Mouse (Mus musculus): ENCODE results near the gene Fam102a. TPM values are rescaled to one million over a fixed set of nuclear protein-coding genes. Genes with fewer than 3 reads are reported as not detected.

Fam102a gene
- total and polyA plus RNA-seq, 2 experiments from 2014 or later: 8.2 to 25.4 TPM

- Histone ChIP-seq H3K27me3 (ENCODE audit: insufficient read depth, low read length) (no peaks in the 10 kb centered on the region), H3K36me3 (ENCODE audit: insufficient read depth, low read length) (no peaks in the 10 kb centered on the region), H3K4me1 (ENCODE audit: insufficient read depth, low read length) (peaks cover 21% of the 10 kb centered on the region), H3K4me3 (ENCODE audit: low read length) (no peak overlapping the region), H3K9ac (replicated peaks; ENCODE audit: low read length) (no peak overlapping the region), H3K4me2 (ENCODE audit: low read depth, low read length) (no peak overlapping the region), H3K9me3 (ENCODE audit: low read length) (no peaks in the 10 kb centered on the region), H3K27ac (no peak overlapping the region)
- DNase-seq (ENCODE audit: low spot score) (no peak), ATAC-seq (no peak)
- no peak for TF ChIP-seq CTCF (IDR thresholded peaks at IDR 0.05; ENCODE audit: low read depth)
- 91% methylated on average over 7 of the region's 7 CpGs for WGBS
Observed at GRCm38 (mm10) chr2:32585149-32585714, 50.1 kb downstream of the Fam102a start.

DNA sequence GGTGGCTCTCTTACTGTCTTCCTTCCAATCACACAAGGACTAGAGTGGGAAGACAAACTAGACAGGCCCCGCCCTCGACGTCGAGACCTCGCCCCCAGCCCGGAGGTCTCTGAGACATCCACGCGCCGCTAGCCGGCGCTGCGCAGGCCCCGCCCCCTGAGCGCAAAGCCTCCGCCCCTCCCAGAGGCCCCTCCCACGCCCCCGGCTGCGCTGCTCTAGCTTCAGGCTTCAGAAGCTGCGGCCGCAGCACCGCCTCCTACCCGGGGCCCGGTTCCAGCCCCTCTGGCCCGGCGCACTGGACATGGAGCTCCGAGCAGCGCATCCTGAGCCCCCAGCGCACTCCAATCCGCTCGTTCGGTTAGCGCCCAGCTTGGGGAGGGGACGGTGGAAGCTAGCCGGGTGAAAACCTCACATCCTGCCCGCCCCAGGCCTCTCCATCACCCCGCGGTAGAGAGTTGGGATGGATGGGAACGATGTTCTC is 51.8 kb downstream of the Fam102a start, which contains the start of gene St6galnac4:
St6galnac4 (plus strand) TSS at position 225 of the 481 bp plus-strand sequence.
- H3K9ac ChIP-seq (replicated peaks; ENCODE audit: low read length): peak within 1 kb of the TSS; percentile 60
- H3K36me3 ChIP-seq (ENCODE audit: insufficient read depth, low read length): no peaks in the 10 kb centered on the region
- peaks cover 21% of the 10 kb centered on the region for H3K4me1 ChIP-seq (ENCODE audit: insufficient read depth, low read length)
- whole genome bisulfite sequencing: under 1% methylated on average over 38 of the region's 38 CpGs
- DNase-seq (ENCODE audit: low spot score) (peak; percentile 97), ATAC-seq (peak; percentile 88)
- no peaks in the 10 kb centered on the region for H3K27me3 ChIP-seq (ENCODE audit: insufficient read depth, low read length)
- H3K4me3 ChIP-seq (ENCODE audit: low read length): peak within 1 kb of the TSS; percentile 52
- peak; percentile 39 for TF ChIP-seq CTCF (IDR thresholded peaks at IDR 0.05; ENCODE audit: low read depth)
- H3K27ac ChIP-seq: peak within 1 kb of the TSS; percentile 51; the same call in 1 of the 2 replicates
- peak within 1 kb of the TSS; percentile 61 for H3K4me2 ChIP-seq (ENCODE audit: low read depth, low read length)
- H3K9me3 ChIP-seq (ENCODE audit: low read length): no peaks in the 10 kb centered on the region

- Histone ChIP-seq H3K27ac (peak overlapping the region; percentile 51; the same call in 1 of the 2 replicates), H3K4me2 (ENCODE audit: low read depth, low read length) (peak overlapping the region; percentile 61), H3K4me1 (ENCODE audit: insufficient read depth, low read length) (peaks cover 20% of the 10 kb centered on the region), H3K27me3 (ENCODE audit: insufficient read depth, low read length) (no peaks in the 10 kb centered on the region), H3K36me3 (ENCODE audit: insufficient read depth, low read length) (no peaks in the 10 kb centered on the region), H3K9me3 (ENCODE audit: low read length) (no peaks in the 10 kb centered on the region), H3K4me3 (ENCODE audit: low read length) (peak overlapping the region; percentile 52), H3K9ac (replicated peaks; ENCODE audit: low read length) (peak overlapping the region; percentile 60)
- DNase-seq (ENCODE audit: low spot score) (no peak), ATAC-seq (no peak)
- TF ChIP-seq CTCF (IDR thresholded peaks at IDR 0.05; ENCODE audit: low read depth): no peak
- WGBS: 47% methylated on average over 9 of the region's 9 CpGs
Observed at GRCm38 (mm10) chr2:32587731-32588321, 52.7 kb downstream of the Fam102a start.

- ATAC-seq (peak; percentile 22; the same call in 1 of the 2 replicates), DNase-seq (ENCODE audit: low spot score) (peak; percentile 65)
- 29% methylated on average over 11 of the region's 11 CpGs for WGBS
- H3K9me3 ChIP-seq (ENCODE audit: low read length): no peaks in the 10 kb centered on the region
- no peak for TF ChIP-seq CTCF (IDR thresholded peaks at IDR 0.05; ENCODE audit: low read depth)
- H3K27ac ChIP-seq: peak overlapping the region; percentile 49
- H3K4me1 ChIP-seq (ENCODE audit: insufficient read depth, low read length): peaks cover 16% of the 10 kb centered on the region
- peak overlapping the region; percentile 61 for H3K4me2 ChIP-seq (ENCODE audit: low read depth, low read length)
- H3K9ac ChIP-seq (replicated peaks; ENCODE audit: low read length): peak overlapping the region; percentile 10; the same call in 1 of the 2 replicates
- H3K4me3 ChIP-seq (ENCODE audit: low read length): no peak overlapping the region
- H3K27me3 ChIP-seq (ENCODE audit: insufficient read depth, low read length): no peaks in the 10 kb centered on the region
- H3K36me3 ChIP-seq (ENCODE audit: insufficient read depth, low read length): peaks cover 6% of the 10 kb centered on the region
Observed at GRCm38 (mm10) chr2:32589213-32589795, 54.2 kb downstream of the Fam102a start.

DNA sequence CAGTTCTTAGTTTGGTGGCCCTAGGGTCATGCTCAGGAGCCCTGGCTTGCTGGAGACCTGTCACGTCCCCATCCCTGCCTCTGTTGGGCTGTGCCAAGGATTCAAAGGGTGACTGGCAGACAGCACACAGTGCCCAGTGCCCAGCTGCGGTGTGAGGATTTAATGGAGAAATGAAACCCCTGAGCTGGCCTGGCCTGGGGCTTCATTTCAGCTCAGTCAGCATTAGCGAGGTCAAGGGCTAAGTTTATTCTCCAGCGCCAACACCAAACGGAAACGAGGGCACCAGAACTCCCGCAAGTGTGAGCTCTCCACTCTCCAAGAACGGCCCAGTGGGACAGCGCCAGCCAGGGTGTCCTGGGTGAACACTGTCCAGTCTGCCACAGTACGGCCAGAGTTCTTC is 55.1 kb downstream of the Fam102a start:
- Histone ChIP-seq H3K27me3 (ENCODE audit: insufficient read depth, low read length) (no peaks in the 10 kb centered on the region), H3K4me3 (ENCODE audit: low read length) (no peak overlapping the region), H3K4me2 (ENCODE audit: low read depth, low read length) (no peak overlapping the region), H3K9me3 (ENCODE audit: low read length) (no peaks in the 10 kb centered on the region), H3K4me1 (ENCODE audit: insufficient read depth, low read length) (peaks cover 16% of the 10 kb centered on the region), H3K9ac (replicated peaks; ENCODE audit: low read length) (no peak overlapping the region), H3K36me3 (ENCODE audit: insufficient read depth, low read length) (peaks cover 7% of the 10 kb centered on the region), H3K27ac (no peak overlapping the region)
- ATAC-seq (no peak), DNase-seq (ENCODE audit: low spot score) (no peak)
- TF ChIP-seq CTCF (IDR thresholded peaks at IDR 0.05; ENCODE audit: low read depth): no peak
- WGBS: 64% methylated on average over 10 of the region's 10 CpGs

- no peaks in the 10 kb centered on the region for H3K27me3 ChIP-seq (ENCODE audit: insufficient read depth, low read length)
- no peak overlapping the region for H3K4me3 ChIP-seq (ENCODE audit: low read length)
- H3K36me3 ChIP-seq (ENCODE audit: insufficient read depth, low read length): peaks cover 7% of the 10 kb centered on the region
- no peaks in the 10 kb centered on the region for H3K9me3 ChIP-seq (ENCODE audit: low read length)
- H3K27ac ChIP-seq: no peak overlapping the region; the same call in 1 of the 2 replicates
- 53% methylated on average over 6 of the region's 6 CpGs for WGBS
- TF ChIP-seq CTCF (IDR thresholded peaks at IDR 0.05; ENCODE audit: low read depth): no peak
- no peak overlapping the region for H3K9ac ChIP-seq (replicated peaks; ENCODE audit: low read length)
- no peak for ATAC-seq
- no peak overlapping the region for H3K4me2 ChIP-seq (ENCODE audit: low read depth, low read length)
- peaks cover 16% of the 10 kb centered on the region for H3K4me1 ChIP-seq (ENCODE audit: insufficient read depth, low read length)
- DNase-seq (ENCODE audit: low spot score): no peak
Observed at GRCm38 (mm10) chr2:32591249-32591648, 56.1 kb downstream of the Fam102a start.
